9 mouse cellular contexts compared by ENCODE assay signal in the genomic region with DNA sequence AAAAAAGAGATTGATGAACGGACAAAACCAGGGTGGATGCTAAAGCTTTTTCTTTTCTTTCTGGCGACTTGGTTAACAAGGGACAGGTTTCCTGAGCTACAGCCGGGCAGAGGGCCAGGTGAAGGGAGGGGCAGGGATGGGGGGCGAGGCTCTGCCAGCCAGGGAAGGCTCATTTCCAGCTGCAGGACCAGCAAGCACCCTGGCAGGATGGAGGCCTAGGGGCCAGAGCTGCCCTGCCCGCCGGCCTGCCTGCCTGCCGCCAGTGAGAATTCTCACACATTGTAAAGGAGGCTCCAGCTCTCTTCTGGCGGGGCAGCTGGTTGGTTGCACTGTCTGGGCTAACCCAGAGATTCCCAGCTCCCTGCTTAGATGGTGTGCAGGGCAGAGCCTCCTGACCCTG. TPM values are rescaled to one million over a fixed set of nuclear protein-coding genes. Genes with fewer than 3 reads are reported as not detected.
DNase-seq lines count a peak whose midpoint lies in the region; ATAC-seq and TF ChIP-seq lines count a peak whose summit lies in the region.
"Had no signal": no experiment of that assay in that cellular context is flagged by ENCODE, and none has a peak within 500 bp of the region (broad histone marks: within the 10 kb centered on the region; RNA-seq: fewer than 3 reads in every experiment).

No protein-coding gene starts in this region.

- no peak overlapping the region for H3K4me3 ChIP-seq in lung, postnatal 0 days (ENCODE audit: low read depth, low read length)

- no peak for TF ChIP-seq EP300 in lung, postnatal 0 days (IDR thresholded peaks at IDR 0.05)

- DNase-seq in gastrocnemius, postnatal 14 days: peak; percentile 70
- no peak for DNase-seq in gastrocnemius, adult 8-10 months (ENCODE audit: low spot score in 2 of 2)
- DNase-seq in lung, postnatal 0 days (ENCODE audit: low spot score): peak; percentile 26
- no peak for DNase-seq in lung, adult 18-20 months
- DNase-seq in heart, postnatal 10 days: peak; percentile 62 to 70
- DNase-seq in skeletal muscle tissue, adult 2 months (ENCODE audit: low read depth, low spot score): peak; percentile 39
- no peak for DNase-seq in spleen, postnatal 14 days (ENCODE audit: low spot score in 2 of 2)
- no peak for DNase-seq in urinary bladder, adult 2 months (ENCODE audit: low spot score)
- DNase-seq: thymus, postnatal 25 days had no signal

- no peaks in the 10 kb centered on the region for H3K36me3 ChIP-seq in lung, postnatal 0 days (ENCODE audit: insufficient read depth, low read length)

- intact Hi-C loops in gastrocnemius, postnatal 14 days (cut with DNase I; ENCODE audit: low total_unique reads): no loop called here
- intact Hi-C loops in heart, postnatal 10 days (cut with DNase I): no loop called here

- H3K27ac ChIP-seq in lung, postnatal 0 days (ENCODE audit: low read length): no peak overlapping the region

- H3K4me2 ChIP-seq in lung, postnatal 0 days (replicated peaks; ENCODE audit: low read depth, low read length): no peak overlapping the region

- no peak overlapping the region for H3K9ac ChIP-seq in lung, postnatal 0 days (replicated peaks; ENCODE audit: low read depth)

- 13% methylated on average over 8 of the region's 8 CpGs for WGBS in lung, postnatal 0 days

- no peaks in the 10 kb centered on the region for H3K9me3 ChIP-seq in lung, postnatal 0 days (ENCODE audit: low read length)

- peaks cover 2% of the 10 kb centered on the region; the same call in 1 of the 2 replicates for H3K4me1 ChIP-seq in lung, postnatal 0 days (ENCODE audit: insufficient read depth, low read depth, low read length)

- H3K27me3 ChIP-seq in lung, postnatal 0 days (replicated peaks; ENCODE audit: insufficient read depth, low read length): no peaks in the 10 kb centered on the region

- TF ChIP-seq CTCF in lung, postnatal 0 days (IDR thresholded peaks at IDR 0.05): no peak

- 0 out of 2 replicates have a peak, but pooled peaks have one; percentile 14 for ATAC-seq in lung, postnatal 0 days

RNA-seq across cellular contexts. Expression of a gene that starts 24.1 kb away (rescaled TPM):
- 1 to 10 TPM; 3.2 to 3.5 TPM for total RNA-seq in gastrocnemius, postnatal 14 days (2021)
- total RNA-seq in gastrocnemius, adult 8-10 months (2022): under 1 TPM; 0.24 to 0.94 (median 0.65) TPM
- 55.4 and 63.0 TPM in 2 replicates for polyA plus RNA-seq in lung, postnatal 0 days (2015; fragmentation: Nextera tagmentation; extraction: Ambion mirVana)
- total RNA-seq in heart, postnatal 10 days (2021): 1 to 10 TPM; 3.6 to 4.1 TPM
- polyA plus RNA-seq in urinary bladder, adult 2 months (2012; rRNA removed): 21.3 and 31.0 TPM in 2 replicates

Comparison
In these comparisons a context has a peak if more than half of its experiments do, and no peak if none do; other contexts are left out.
1. DNase-seq: peak in gastrocnemius, postnatal 14 days (single experiment), lung, postnatal 0 days (single experiment), heart, postnatal 10 days (2 of 2) and skeletal muscle tissue, adult 2 months (single experiment); none in gastrocnemius, adult 8-10 months (0 of 2), lung, adult 18-20 months (0 of 2), spleen, postnatal 14 days (0 of 2) and urinary bladder, adult 2 months (single experiment).